Mouse (Mus musculus): ENCODE measurements around the gene Gm45808. TPM values are rescaled to one million over a fixed set of nuclear protein-coding genes. Genes with fewer than 3 reads are reported as not detected.
"Not testable (repeated sequence)": the region's sequence is repeated elsewhere in the genome, so short reads cannot be mapped to it uniquely, and the experiment has no call there.

Gene Gm45808
- polyA plus RNA-seq (2015; fragmentation: Nextera tagmentation; extraction: Ambion mirVana), result not detected in 2 replicates

DNA sequence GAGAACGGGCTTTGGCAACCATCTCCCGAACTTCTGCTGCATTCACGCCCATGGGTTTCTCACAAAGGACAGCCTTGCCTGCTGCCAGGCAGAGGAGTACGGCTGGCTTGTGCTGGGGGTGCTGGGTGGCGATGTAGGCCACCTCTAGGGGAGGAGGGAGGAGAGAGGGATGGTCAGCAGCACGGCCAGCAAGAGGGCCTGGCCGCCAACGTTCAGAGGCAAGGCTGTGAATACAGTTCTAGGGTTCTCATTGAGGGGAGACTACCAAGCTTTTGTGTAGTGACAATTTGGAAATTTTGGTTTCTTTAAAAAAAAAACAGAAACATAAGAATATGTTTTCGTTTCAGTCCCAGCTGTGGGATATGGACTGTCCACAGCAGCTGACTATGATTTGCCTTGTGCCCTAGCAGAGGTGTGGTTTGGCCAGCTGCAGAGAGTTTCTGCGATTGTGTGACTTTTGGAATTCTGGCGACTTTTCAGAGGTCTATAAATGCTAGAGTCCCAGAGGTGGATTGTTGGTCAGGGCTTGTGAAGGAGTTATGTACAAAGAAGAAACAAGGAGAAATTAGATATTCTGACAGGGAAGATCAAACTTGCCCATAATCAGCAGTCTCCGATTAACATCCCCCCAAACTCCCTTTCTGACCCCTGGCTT is at the start of gene Gm45808:
Gene Gm45808, minus strand, starts transcription at position 51 of the 655 bp plus-strand sequence.
- H3K4me1 ChIP-seq, result peaks cover 29% of the 10 kb centered on the region
- 83% methylated on average over 12 of the region's 12 CpGs for WGBS
- peak within 1 kb of the TSS; percentile 78; the same call in 1 of the 2 replicates for H3K4me2 ChIP-seq
- H3K36me3 ChIP-seq, result peaks cover 2% of the 10 kb centered on the region; the same call in 1 of the 2 replicates
- no peaks in the 10 kb centered on the region for H3K27me3 ChIP-seq (replicated peaks)
- no peak within 1 kb of the TSS for H3K27ac ChIP-seq (replicated peaks)
- H3K9ac ChIP-seq, result no peak within 1 kb of the TSS
- no peak for ATAC-seq (ENCODE audit: extremely low read depth, insufficient number of reproducible peaks, low FRiP score, low TSS enrichment)
- H3K4me3 ChIP-seq, result no peak within 1 kb of the TSS
- H3K9me3 ChIP-seq, result no peaks in the 10 kb centered on the region

DNA sequence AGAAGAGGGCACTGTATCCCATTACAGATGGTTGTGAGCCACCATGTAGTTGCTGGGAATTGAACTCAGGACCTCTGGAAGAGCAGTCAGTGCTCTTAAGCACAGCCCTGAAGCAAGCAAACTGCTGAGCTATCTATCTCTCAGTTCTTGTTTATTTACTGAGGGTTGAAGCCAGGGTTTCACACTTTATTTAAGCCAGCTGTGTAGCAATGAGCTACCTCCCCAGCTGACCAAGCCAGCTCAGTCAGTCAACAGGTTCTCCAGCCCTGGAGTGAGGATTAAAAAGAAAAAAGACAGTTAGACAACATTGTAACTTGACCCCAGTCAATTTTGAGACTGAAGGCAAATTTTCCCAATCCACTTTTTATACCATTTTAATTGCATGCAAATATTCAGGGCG is 49.1 kb upstream of the Gm45808 start:
- Histone ChIP-seq H3K27me3 (replicated peaks) (0 out of 2 replicates have a peak, but pooled peaks cover 8% of the 10 kb centered on the region), H3K9ac (no peak overlapping the region), H3K4me2 (no peak overlapping the region), H3K36me3 (no peaks in the 10 kb centered on the region), H3K4me1 (peaks cover 13% of the 10 kb centered on the region), H3K27ac (replicated peaks) (no peak overlapping the region), H3K4me3 (no peak overlapping the region), H3K9me3 (no peaks in the 10 kb centered on the region)
- WGBS, result 74% methylated on average over 1 of the region's 1 CpGs
- ATAC-seq (ENCODE audit: extremely low read depth, insufficient number of reproducible peaks, low FRiP score, low TSS enrichment), result no peak

DNA sequence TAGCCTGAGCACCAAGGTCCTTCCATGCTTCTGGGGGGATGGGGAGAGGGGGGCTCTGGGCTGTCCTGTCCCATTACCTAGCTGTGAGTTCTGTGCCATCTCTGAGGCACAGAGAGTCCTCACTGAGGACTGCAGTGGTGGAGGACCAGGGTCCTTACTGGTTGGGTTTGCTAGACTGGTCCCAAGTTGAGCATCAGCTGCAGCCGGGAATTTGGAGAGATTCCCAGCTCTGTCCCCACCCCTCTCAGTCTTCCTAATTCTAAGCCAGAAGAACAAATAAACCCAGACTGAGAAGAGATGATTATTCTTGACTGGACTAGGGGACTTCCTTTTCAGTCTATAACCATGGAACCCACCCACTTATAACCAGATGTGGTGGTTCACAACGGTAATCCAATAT is 44.0 kb upstream of the Gm45808 start:
- ATAC-seq (ENCODE audit: extremely low read depth, insufficient number of reproducible peaks, low FRiP score, low TSS enrichment), result no peak
- Histone ChIP-seq H3K4me1 (peaks cover 28% of the 10 kb centered on the region), H3K9me3 (no peaks in the 10 kb centered on the region), H3K27ac (replicated peaks) (0 out of 2 replicates have a peak overlapping the region, but pooled peaks have one; percentile 30), H3K4me3 (no peak overlapping the region), H3K27me3 (replicated peaks) (0 out of 2 replicates have a peak, but pooled peaks cover 8% of the 10 kb centered on the region), H3K4me2 (peak overlapping the region; percentile 48), H3K9ac (peak overlapping the region; percentile 15; the same call in 1 of the 2 replicates), H3K36me3 (no peaks in the 10 kb centered on the region)
- WGBS, result 58% methylated on average over 2 of the region's 2 CpGs

DNA sequence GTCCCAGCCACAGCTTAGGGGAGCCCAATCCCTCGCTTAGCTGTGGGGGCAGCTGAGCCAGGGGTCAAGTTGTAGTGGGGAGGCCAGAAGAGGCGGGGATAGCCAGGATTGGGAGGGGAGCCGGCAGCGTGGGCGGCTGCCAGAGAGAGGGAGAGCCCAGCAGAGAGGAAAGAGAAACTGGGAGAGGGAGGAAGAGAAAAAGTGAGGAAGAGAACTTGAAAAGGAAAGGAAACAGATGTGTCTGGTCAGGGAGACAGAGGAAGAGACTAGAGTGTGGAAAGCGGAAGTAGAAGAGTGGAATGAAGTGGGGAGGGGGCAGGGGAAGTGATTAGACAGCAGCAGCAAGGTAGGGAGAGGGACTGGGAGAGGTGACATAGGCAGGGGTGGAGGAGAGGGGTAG is 42.9 kb upstream of the Gm45808 start:
- no peak for ATAC-seq (ENCODE audit: extremely low read depth, insufficient number of reproducible peaks, low FRiP score, low TSS enrichment)
- Histone ChIP-seq H3K9me3 (no peaks in the 10 kb centered on the region), H3K4me2 (peak overlapping the region; percentile 48), H3K27ac (replicated peaks) (peak overlapping the region; percentile 66), H3K36me3 (0 out of 2 replicates have a peak, but pooled peaks cover 2% of the 10 kb centered on the region), H3K4me1 (peaks cover 38% of the 10 kb centered on the region), H3K9ac (peak overlapping the region; percentile 62; the same call in 1 of the 2 replicates), H3K4me3 (peak overlapping the region; percentile 4; the same call in 1 of the 2 replicates), H3K27me3 (replicated peaks) (0 out of 2 replicates have a peak, but pooled peaks cover 8% of the 10 kb centered on the region)
- 5% methylated on average over 6 of the region's 6 CpGs for WGBS

DNA sequence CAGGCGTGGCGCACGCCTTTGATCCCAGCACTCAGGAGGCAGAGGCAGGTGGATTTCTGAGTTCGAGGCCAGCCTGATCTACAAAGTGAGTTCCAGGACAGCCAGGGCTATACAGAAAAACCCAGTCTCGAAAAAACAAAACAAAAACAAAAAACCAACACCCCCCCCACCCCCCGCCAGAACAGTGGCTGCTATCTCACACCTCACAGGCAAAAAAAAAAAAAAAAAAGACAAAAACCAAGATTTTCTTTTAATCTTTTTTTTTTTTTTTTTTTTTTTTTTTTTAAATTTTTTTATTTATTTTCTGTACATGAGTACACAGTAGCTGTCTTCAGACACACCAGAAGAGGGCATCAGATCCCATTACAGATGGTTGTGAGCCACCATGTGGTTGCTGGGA is 40.6 kb upstream of the Gm45808 start:
- H3K9ac ChIP-seq; ATAC-seq (ENCODE audit: extremely low read depth, insufficient number of reproducible peaks, low FRiP score, low TSS enrichment); H3K27me3 ChIP-seq (replicated peaks); H3K9me3 ChIP-seq: not testable (repeated sequence)
- peaks cover 59% of the 10 kb centered on the region for H3K4me1 ChIP-seq
- 84% methylated on average over 6 of the region's 6 CpGs for WGBS
- H3K4me3 ChIP-seq, result peak overlapping the region; percentile 92
- peak overlapping the region; percentile 91 for H3K4me2 ChIP-seq
- peak overlapping the region; percentile 99 for H3K27ac ChIP-seq (replicated peaks)
- H3K36me3 ChIP-seq, result peaks cover 23% of the 10 kb centered on the region

DNA sequence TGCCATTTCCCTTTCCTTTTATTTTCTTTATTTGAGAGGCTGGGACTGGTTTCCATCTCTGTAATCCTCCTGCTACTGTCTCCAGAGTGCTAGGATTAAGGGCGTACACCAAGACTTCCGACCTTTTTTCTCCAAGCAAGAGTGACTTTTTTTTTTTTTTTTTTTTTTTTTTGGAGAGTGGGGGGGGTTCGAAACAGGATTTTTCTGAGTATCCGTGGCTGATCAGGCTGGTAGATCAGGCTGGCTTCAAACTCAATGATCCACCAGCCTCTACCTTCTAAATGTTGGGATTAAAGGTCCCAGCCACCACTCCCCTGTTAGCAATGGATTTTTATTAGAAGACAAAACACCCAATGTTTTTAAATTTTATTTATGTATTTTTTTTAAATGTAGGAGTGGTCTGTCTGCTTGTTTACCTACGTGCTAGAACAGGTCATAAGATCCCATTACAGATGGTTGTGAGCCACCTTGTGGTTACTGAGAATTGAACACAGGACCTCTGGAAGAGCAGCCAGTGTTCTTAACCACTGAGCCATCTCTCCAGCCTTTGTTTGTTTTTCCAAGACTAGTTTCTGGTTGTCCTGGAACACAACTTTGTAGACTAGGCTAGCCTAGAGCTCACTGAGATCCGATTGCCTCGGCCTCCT is 40.0 kb upstream of the Gm45808 start:
- peaks cover 57% of the 10 kb centered on the region for H3K4me1 ChIP-seq
- no peak for ATAC-seq (ENCODE audit: extremely low read depth, insufficient number of reproducible peaks, low FRiP score, low TSS enrichment)
- H3K4me2 ChIP-seq, result peak overlapping the region; percentile 91
- H3K27me3 ChIP-seq (replicated peaks), result no peaks in the 10 kb centered on the region
- peak overlapping the region; percentile 99 for H3K27ac ChIP-seq (replicated peaks)
- H3K9me3 ChIP-seq, result no peaks in the 10 kb centered on the region
- peaks cover 23% of the 10 kb centered on the region for H3K36me3 ChIP-seq
- H3K4me3 ChIP-seq, result peak overlapping the region; percentile 92
- peak overlapping the region; percentile 97 for H3K9ac ChIP-seq
- 13% methylated on average over 7 of the region's 7 CpGs for WGBS

DNA sequence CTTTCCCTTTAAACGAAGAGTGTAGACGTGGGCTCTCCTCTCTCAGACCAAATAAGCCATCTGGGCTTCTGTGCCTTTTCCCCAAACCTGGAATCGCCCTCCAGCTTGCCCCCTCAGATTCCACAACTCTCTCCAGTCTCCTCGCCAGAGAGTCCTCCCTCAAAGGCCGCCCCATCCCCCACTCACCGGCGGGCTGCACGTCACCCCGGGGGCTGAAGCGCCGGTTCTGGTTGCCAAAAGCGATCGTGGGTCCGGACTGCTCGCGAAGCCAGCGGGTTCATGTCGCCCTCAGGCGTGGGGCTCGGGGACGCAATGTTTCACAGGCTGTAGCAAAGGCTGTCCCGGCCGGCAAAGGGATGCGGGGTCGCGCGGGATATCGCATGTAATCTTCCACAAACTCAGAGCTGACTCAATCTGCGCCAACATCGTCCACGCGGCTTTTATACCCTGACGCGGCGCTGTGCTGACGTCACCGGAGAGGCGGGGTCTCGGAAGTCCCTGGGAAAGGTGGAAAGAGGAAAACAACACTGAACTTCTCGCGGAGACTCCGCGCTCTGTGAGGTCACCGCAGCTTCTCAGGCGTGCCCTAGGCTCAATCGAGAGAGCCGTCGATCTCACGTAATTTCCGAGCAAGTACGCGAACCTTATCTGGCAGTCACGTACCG is 39.3 kb upstream of the Gm45808 start, which contains the start of the genes Ppp1r15a and Plekha4:
Gene Ppp1r15a, minus strand, starts transcription at position 460 of the 665 bp plus-strand sequence.
Gene Plekha4, plus strand, starts transcription at position 522 of the 665 bp plus-strand sequence.
- under 1% methylated on average over 54 of the region's 54 CpGs for WGBS

DNA sequence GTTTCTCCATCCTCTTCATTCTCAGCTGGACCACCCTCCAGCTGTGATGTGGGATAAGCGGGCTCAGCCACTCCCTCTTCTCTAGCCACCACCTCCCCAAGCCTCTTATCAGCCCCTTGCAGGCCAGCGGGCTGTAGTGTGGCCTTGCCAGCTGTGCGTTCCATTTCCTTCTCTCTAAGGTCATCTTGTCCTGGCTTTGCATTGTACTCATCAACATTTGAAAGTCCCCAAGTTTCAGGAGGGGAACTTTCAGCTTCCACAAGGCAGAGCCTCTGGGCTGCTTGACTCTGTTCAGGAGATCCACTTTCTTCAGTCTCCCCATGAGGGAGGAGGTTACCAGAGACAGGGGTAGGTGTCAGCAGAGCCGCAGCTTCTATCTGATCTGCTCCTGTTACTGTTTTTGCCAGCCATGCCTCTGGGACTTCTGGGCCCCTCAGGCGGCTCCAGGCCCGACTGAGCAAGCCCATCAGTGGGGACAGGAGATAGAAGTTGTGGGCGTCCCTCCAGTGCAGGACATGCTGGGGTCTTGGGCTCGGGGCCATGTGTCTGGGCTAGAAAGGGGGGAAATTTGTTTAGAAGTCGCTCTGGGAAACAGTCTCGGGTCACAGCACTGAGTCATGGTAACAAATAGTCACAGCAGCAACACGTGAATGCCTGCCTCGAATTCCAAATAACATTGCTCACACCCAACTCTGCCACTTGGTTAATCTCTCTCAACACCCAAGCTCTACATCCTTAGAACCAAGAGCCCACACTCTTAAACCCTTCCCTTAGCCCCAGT is 38.4 kb upstream of the Gm45808 start:
- H3K27ac ChIP-seq (replicated peaks), result peak overlapping the region; percentile 99
- H3K4me1 ChIP-seq, result peaks cover 53% of the 10 kb centered on the region
- ATAC-seq (ENCODE audit: extremely low read depth, insufficient number of reproducible peaks, low FRiP score, low TSS enrichment), result peak; percentile 47; the same call in 1 of the 2 replicates
- peak overlapping the region; percentile 97 for H3K9ac ChIP-seq
- no peaks in the 10 kb centered on the region for H3K9me3 ChIP-seq
- peak overlapping the region; percentile 92 for H3K4me3 ChIP-seq
- H3K36me3 ChIP-seq, result peaks cover 23% of the 10 kb centered on the region
- WGBS, result 4% methylated on average over 12 of the region's 12 CpGs
- H3K27me3 ChIP-seq (replicated peaks), result no peaks in the 10 kb centered on the region
- H3K4me2 ChIP-seq, result peak overlapping the region; percentile 91

More for the DNA sequence above, 39.3 kb upstream of the Gm45808 start, which contains the start of the genes Ppp1r15a and Plekha4:
- peak; percentile 72 for ATAC-seq (ENCODE audit: extremely low read depth, insufficient number of reproducible peaks, low FRiP score, low TSS enrichment)
- H3K9ac ChIP-seq, result peak within 1 kb of the TSS; percentile 97
- H3K27ac ChIP-seq (replicated peaks), result peak within 1 kb of the TSS; percentile 99
- peak within 1 kb of the TSS; percentile 91 for H3K4me2 ChIP-seq
- H3K4me3 ChIP-seq, result peak within 1 kb of the TSS; percentile 92
- no peaks in the 10 kb centered on the region for H3K9me3 ChIP-seq
- no peaks in the 10 kb centered on the region for H3K27me3 ChIP-seq (replicated peaks)
- H3K4me1 ChIP-seq, result peaks cover 61% of the 10 kb centered on the region
- H3K36me3 ChIP-seq, result peaks cover 23% of the 10 kb centered on the region

DNA sequence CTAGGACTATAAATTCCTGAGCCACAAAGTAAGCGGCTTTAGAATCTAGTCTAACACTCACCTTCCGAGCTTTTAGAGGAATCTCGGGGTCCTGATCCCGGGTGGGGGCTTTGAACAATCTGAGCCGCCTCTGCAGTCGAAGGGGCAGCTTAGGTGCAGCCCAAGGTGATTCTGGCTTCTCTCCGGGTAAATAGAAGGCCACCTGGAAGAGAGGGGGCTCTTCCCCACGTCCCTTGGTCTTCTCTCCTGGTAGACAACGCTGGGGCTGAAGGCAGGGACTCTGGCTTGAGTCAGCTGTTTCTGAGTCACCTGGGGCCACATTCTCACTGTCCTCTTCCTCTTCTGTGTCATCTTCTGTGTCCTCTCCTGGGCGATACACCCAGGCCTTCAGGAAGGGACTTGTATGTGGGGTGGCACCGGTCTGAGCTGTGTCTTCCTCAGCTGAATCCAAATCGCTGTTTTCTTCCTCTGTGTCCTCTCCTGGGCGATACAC is 37.1 kb upstream of the Gm45808 start:
- H3K4me2 ChIP-seq, result peak overlapping the region; percentile 91
- ATAC-seq (ENCODE audit: extremely low read depth, insufficient number of reproducible peaks, low FRiP score, low TSS enrichment), result no peak
- H3K4me1 ChIP-seq, result peaks cover 46% of the 10 kb centered on the region
- H3K9me3 ChIP-seq, result no peaks in the 10 kb centered on the region
- peak overlapping the region; percentile 92 for H3K4me3 ChIP-seq
- peak overlapping the region; percentile 88 for H3K9ac ChIP-seq
- H3K27me3 ChIP-seq (replicated peaks), result no peaks in the 10 kb centered on the region
- 72% methylated on average over 13 of the region's 13 CpGs for WGBS
- H3K36me3 ChIP-seq, result peaks cover 23% of the 10 kb centered on the region
- H3K27ac ChIP-seq (replicated peaks), result peak overlapping the region; percentile 89

DNA sequence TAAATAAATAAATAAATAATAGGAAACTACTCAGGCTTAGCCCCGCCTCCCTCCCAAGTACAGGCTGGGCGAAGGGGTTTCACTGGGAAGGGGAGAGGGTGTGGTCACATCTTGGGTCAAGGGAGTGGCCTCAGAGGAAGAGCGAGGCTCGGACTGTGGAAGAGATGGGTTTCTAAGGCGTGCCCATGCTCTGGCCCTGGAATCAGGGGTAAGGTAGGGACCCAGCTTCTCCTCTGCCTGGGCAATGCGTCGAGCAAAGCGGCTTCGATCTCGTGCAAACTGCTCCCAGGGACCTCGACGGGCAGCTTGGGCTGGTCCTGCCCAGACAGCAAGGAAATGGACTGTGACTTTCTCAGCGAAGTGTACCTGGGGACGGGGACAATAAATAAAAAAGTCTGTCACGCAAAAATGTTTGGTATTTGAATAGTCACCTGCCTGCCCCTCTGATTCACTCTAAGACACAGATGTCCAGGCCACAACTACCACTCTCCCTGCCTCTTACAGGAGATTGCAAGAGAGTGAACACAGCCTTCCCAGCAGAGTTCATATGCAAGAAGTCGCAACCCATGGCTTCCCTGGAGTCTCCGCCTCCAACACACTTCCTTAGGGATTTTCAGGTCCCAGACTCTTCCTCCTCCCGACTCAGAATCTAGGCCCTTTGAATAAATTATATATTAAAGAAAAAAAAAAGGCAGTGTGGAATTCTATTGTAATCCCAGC is 36.5 kb upstream of the Gm45808 start:
- Histone ChIP-seq H3K36me3 (peaks cover 23% of the 10 kb centered on the region), H3K27me3 (replicated peaks) (no peaks in the 10 kb centered on the region), H3K9ac (peak overlapping the region; percentile 88), H3K4me2 (peak overlapping the region; percentile 91), H3K4me1 (peaks cover 46% of the 10 kb centered on the region), H3K9me3 (no peaks in the 10 kb centered on the region), H3K27ac (replicated peaks) (peak overlapping the region; percentile 89), H3K4me3 (peak overlapping the region; percentile 92)
- WGBS, result 66% methylated on average over 18 of the region's 18 CpGs
- ATAC-seq (ENCODE audit: extremely low read depth, insufficient number of reproducible peaks, low FRiP score, low TSS enrichment), result peak; percentile 35; the same call in 1 of the 2 replicates

Data from heart, embryonic 13.5 days (tissue).